Mouse (Mus musculus) WW6 (cell line): Measurements from ENCODE around the gene Wdr92.
A peak's percentile ranks its signal among the peaks of the same experiment; 100 is the strongest.

ENCODE experiments used
- DNase-seq: peaks from one replicate; pipeline ENCODE4 v3.0.0-alpha.2; 2013; ENCODE audit warnings: low read depth, low spot score

Wdr92 gene

DNA sequence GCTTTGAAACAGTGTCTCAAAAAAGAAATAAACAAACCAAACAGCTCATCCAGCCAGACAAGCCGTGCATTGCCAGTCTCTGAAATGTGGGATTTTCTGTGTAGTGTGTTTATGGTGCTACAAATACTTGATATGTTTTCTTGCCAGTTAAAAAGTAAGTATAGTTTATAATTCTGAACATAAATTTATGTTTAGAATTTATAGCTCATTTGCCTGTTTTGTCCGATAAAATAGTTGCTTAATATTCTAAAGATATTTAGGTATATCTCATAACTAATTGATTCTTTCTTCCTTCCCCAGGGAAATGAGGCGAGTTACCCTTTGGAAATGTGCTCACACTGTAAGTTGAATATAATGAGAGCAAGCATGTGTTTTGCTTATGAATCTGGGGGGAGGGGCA, at the start of gene Wdr92:
Gene Wdr92 (plus strand): TSS at position 301 of the 400 bp plus-strand sequence.
- no peak for DNase-seq

DNA sequence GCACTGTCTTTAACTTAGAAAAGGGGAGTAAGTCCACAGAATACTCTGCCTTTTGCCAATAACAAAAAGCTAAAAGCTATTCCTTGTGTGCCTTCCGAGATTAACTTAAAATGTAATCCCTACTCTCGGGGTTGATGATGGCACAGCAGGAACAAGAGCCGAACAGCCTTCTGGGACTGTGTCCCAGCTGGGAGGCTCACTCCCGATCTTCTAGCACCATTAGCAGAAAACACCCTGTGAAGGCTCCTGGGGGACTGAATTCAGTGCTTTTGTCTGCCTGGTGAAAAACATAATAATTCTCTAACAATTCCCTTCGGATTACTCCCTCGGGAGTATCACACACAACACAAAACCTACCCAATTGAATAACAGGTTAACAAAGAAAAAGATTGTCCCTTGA, 46.3 kb upstream of the Wdr92 start:
- no peak for DNase-seq

DNA sequence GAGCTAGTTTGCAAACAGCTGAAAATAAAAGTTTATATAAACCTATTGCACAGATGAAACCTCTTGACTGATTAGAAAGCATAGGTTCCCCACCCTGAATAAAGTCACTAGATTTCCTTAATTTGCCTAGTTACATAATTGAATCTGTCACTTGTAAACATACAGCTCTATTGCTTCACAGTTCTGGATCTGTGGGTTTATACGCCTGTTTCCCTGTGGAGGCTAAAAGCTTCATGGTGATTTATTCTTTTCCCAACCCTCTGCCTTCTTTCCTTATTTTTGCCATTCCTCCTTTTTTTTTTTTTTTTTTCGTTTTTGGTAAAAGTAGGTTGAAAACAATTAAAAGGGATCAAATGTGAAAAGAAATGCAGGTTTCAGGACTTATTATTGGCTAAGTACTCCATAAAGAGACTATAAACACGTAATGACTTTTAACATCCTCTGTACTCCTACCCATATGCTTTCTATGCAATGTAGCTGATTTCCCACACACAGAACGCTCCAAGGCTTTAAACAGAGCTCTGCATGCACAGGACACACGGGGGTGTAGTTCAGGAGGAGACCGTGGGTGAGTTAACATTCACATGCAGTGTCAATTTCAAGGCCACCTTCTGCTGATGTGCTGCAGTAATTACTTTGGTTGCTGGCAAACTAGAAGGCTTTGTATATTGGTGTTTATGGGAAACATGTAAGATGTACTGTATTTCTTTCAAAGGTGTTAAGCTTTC, 43.4 kb upstream of the Wdr92 start:
- DNase-seq = no peak

DNA sequence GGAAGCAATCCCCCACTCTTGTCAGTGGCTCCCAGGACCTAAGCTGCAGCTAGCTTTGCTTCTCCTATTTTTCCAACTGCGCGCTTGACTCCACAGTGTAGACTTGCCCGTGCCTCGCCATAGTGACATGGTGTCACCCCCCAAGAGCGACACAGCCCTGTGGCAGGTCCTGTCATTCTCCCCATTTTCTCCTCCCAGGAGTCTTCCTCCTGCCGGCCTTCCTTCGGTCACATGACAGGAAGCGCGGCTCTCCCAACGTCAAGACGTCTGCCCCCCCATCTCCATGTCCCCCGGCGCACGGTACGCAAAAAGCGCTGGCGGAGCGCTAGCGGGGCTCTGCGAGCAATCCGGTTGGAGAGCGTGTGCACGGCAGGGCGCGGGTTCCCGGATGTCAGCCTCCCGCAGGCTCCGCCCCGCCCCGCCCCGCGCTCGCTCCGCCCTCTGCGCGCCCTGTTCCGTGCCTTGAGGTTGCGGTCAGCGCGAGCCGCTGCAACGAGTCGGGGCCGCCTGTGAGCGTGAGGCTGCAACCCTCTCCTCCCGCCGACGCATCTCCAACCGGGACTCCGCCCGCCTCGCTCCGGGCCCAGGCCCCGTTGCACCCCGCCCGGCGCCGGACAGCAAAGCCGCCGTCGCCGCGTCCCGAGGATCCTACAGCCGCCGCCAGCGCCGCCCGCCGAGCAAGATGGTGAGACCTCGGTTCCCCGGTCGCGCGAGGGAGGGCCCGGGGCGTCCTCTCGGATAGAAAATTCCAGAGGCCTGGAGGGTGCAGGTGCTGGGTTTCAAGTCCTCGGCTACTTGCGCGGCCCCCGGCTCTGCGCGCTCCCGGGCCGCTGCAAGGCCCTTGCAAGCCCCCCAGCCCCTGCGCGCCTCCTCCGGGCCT, 22.8 kb upstream of the Wdr92 start, which contains the start of gene Ppp3r1:
Gene Ppp3r1 (plus strand): TSS at position 406 of the 880 bp plus-strand sequence.
- peak; percentile 93 for DNase-seq

DNA sequence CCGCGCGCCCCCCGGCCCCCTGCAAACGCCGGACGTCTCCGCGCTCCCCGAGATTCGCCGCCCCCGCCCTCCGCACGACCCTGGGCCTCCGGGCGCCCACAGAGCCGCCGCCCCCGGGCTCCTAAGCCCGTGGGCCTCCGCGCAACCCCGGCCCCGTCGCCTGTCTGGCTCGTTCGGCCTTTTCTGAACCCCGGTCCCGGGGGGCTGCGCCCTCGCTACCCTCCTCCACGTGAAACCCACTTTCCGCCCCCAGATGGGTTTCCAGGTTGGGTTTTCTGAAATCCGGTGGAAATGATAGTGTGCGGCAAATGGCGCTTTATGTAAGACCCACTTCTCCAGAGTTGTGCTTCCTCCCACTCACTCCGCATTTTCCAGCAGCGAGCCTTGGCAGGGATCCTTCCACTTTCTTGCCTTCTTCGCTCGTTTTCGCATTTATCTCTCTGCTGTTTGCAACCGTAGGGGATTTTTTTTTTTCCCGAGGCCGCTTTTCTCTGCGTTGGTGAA, 22.1 kb upstream of the Wdr92 start:
- DNase-seq = no peak

DNA sequence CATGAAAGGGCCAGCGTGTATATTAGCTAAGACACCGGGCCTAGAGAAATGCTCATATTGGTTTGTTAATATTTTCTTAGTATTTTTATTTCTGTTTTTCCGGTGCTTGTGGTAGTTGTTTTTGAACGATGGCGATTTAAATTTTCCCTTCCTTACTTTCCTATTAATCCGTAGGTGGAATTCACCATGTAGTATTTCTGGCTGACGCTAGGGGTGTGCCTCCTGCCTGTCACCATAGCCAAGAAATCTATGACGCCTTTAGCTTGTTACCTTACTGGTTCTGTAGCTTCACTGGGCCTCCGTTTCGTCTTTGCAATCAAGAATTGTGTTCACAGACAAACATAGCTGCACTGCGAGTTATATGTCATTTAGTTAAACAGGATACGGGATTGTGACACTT, 21.7 kb upstream of the Wdr92 start:
- DNase-seq = peak; percentile 26

DNA sequence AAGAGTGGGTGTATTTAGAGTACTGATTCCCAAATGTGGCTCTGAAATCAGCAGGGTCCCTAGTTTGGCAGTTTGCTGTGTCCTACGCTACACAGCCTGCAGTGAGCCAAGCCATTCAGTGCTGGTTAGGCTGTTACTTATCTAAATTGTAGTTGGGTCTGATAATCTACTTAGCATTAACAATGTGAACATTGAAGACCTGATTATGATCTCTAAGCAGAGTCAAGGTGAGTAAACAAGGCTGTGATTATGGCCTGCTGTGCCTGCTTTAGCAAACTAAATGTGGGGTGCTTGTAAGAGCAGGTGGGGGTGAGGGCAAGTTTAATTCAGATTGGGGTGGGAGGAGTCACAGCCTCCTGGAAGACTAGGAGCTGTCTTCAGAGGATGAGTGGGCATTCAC, 18.0 kb upstream of the Wdr92 start:
- no peak for DNase-seq

DNA sequence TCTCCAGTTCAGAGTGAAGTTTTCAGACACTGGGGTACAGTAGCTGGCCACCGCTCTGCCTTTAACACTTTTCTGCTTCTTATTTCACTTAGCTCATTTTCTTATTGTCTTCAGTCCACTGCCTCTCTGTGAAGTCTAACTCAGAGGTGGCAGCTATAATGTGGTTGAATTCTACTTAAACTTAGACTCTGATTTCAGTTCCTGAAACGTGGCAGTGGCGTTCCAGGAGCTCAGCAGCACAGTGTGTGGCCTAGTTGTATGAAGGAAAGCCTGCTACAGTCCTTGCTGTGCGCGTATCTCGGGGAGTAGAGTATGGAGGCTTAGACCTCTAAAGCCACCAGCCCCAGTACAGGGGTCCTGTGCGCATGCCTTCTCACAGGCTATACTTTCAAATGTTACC, 15.3 kb upstream of the Wdr92 start:
- DNase-seq = no peak

DNA sequence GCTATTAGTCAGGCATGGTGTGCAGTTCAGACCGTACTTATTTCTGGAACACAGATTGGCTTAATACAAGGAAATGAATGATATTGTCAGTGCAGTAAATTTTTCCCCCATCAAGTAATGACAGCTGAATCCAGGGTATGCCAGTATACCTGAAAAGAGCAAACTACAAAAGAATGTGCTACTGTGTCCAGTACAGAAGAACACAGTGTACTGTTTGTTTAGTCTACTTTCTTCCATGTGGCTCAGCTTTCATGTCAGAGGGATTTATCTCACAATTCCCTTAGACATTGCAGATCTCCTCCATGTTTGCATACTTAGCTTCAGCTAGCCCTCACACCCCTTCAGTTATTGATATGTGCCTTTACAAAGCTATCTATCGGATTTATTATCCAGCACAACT, 12.6 kb upstream of the Wdr92 start:
- no peak for DNase-seq

DNA sequence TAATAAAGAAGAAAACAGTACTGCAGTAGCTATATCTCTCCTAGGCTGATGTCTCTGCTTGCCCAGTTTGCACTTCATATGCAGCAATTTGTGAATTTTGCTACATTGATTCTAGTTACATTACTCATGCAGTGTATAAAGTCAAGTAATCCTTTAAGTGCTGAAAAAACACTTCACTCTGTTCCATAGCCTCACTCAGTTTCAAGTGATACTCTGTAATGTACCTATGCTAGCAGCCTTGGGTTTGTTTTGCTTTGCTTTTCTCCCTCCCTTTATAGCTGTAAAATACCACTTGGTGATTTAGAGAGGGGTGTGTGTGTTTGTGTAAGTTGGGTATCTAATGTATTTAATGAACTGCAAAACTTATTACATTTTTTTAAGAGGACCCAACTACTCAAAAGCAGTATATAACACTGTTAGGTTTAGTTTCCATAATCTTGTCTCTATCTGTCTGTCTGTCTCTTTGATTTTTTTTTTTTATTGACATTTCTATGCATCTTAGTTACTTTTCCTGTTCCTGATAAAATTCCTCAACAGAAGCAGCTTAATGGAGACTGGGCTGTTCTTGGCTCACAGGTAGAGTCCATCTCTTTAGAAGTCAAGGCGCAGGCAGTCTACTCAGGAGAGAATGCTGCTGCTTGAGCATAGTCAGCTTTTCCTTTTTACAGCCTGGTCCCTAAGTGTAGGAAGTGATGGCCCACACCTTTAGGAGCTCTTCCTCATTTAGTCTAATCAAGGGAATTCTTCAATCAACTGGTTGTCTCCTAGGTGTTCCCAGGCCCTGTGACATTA, 10.8 kb upstream of the Wdr92 start:
- DNase-seq = no peak

DNA sequence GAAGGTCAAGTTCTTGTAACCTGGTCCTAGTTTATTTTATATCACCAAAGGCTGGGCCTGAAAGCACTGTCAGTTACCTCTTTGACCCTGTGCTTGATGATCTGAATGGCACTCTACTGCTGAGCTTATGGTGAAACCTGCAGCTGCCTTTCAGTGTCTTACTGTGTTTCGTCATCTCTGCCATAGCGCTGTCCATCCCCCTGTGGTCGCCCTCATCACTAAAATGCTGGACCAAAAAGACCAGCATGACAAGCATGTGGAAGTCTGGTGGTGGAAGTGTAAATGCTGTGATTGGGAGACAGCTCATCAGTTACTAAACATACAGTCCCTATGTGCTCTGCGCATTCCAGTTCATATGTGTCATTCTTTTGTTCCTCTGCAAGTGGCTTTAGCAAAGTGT, 9.6 kb upstream of the Wdr92 start:
- no peak for DNase-seq

DNA sequence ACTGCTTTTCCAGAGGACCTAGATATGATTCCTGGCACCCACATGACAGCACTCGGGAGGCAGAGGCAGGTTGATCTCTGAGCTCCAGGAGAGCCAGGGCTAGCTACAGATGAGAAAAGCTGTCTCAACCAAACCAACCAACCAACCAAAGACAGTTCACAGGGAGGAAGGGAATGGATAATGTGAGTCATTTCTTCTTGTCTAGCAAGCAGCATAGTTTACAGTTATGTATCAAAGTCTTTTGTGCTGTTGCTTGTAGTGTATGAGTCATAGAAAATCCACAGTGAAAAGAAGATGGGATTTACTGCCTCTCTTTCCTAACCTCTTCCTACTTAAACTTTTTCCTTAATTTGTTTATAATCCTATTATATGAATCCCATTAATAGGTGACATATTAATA, 5.3 kb upstream of the Wdr92 start:
- no peak for DNase-seq

DNA sequence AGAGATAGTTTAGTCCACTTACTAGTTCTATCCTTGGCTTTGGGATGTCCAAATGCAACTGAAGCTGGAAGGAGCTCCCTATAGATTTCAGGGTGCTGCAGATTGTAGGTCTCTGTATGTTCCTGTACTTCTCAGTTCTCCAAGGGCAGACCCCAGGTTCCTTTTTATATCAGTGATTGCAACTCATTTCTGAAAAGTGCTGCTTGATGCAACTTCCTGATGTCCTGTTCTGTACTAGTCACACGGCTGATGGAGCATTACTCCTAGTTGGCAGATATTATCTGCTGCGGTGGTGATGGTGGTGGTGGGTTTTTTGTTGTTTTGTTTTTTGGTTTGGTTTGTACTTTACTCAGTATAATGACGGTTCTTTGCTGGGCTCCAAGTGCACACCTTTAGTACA, 1.2 kb upstream of the Wdr92 start:
- no peak for DNase-seq

DNA sequence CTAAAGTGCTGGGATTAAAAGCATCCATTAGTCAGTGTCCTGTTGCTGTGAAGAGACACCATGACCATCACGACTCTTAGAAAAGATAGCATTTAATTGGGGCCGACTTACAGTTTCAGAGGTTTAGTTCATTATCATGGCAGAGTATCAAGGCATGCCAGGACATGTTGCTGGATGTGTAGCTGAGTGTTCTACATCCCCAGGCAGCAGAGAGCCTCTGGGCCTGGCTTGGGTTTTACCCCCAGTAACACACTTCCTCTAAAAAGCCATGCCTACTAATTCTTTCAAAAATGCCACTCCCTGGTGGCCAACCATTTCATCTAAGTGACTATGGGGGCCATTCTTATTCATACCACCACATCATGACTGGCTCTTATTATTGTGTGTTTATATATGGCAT, 1.3 kb downstream of the Wdr92 start:
- DNase-seq = no peak

DNA sequence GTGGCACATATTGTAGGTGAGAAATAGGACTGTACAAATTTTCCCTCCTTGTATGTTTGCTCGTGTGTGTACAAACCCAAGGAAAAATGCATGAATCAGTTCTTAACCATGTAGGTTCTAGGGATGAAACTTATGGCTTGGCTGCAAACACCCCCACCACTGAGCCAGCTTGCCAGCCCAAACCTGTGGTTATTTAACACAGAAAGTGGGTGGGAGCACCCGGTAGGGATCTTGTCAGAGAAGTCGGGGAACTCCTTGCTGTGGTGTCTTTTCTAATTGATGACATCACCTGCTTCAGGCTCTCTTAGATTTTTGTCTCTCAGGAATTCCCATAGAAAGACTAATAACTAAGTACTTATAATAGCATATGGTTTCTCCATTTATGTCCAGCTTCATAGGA, 5.7 kb downstream of the Wdr92 start:
- no peak for DNase-seq

DNA sequence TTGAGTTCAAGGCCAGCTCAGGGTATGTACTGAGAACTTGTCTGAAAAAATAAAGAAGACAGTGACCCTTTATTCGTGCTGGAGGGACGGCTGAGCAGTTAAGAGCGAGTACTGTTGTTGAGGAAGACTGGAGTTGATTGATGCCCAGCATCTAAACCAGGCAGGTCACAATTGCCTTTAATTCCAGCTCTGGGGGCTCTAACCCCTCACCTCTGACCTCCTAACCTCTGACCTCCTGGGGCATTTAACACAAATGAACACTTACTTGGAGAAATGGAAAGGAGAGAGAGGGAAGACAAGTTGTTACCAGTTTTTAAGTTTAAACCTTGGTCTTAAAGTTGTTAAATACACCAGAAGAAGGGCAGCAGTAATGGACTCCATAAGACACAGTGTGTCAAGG, 6.9 kb downstream of the Wdr92 start:
- DNase-seq = no peak

DNA sequence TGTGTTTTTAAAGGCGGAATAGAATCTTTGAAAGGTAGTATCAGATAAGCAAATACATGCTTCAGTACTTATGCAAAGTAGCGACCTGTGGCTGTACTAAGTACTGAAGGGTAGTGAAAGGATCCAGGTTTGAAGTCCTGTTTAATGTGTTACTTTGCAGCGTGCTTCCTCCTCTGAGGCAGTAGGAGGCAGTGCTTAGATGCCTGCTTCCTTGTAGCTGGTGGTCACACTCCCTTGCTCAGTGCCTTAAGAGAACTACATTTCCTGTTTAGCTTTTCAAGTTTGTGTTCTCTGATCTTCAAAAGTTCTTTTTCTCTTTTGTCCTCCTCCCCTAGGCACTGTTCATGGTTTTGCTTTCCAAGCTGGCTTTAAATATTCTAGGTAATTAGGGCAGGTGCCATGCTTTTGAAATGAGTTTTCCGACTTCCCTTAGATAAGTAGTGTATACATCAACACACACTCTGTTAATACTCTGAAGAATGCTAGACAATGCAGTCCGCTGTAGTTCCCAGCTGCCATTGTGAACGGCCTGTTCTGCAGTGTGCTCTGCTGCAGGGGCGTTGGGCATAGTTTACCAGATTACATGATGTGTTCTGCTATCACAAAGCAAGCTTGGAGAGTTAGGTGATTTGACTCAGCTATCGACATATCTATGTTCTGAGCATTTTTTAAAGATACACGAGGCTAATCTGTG, 10.4 kb downstream of the Wdr92 start:
- DNase-seq = peak; percentile 26

DNA sequence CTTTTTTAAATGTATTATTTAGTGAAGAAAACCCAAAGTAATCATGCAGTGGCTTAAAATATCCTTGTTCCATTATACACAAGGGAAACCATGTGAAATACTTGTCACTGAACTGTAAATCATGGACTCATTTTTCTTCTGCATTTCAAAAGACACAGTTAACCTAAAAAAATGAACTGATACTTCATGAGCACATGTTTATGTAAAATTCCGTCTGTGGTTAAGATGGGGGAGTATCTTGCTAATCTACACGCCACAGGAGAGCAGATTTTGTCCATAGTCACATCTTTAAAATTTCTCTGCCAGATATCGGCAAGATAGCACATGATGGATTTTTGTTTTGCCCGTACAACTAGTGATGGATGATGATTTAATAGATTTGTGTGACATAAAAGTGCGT, 17.3 kb downstream of the Wdr92 start:
- DNase-seq = no peak

DNA sequence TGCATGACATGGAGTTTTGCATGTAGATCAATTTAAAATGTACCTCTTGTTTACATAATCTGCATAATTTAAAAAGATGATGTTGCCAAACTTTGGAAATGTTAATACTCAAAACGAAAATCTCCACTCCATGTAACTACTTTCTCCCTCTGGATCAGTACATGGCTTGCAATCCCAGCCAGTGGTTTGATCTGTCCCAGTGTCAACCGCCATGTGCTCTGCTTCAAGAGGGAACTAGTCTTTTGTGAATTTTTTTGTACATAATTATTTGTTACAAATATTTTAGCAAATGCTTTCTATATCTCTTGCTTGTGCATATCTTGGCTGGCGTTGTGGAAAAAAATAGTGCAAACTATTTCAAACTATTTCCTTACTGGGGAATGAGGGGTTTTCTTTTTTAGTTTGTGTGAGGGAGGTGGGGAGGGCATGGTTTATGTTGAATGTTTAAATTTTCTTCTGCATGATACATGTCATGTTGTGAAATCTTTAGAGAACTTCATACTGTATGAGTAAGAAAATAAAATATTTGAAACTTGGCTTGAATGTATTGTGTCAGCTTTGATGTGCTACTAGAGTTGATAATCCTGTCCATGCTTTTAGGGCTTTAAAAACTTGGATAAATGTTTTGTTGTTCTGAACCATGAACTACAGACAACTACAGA, 18.1 kb downstream of the Wdr92 start:
- DNase-seq = no peak

DNA sequence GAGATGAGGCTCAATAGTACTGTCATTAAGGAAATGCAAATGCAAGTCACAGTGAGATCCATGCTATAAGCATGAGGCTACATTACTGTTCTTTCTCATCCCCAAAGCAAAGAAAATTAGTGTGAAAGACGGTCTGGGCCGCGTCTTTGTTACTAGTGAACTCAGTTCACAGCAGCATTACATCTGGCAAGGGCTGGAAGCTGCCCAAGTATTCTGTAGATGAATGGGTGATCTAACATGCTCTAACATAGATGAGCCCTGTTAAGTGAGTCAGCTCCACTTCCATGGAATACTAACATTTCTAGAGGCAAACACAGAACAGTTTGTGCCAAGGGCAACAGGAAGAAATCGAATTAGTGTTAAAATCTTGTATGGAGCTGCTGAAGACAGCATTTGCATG, 19.0 kb downstream of the Wdr92 start:
- DNase-seq = no peak

DNA sequence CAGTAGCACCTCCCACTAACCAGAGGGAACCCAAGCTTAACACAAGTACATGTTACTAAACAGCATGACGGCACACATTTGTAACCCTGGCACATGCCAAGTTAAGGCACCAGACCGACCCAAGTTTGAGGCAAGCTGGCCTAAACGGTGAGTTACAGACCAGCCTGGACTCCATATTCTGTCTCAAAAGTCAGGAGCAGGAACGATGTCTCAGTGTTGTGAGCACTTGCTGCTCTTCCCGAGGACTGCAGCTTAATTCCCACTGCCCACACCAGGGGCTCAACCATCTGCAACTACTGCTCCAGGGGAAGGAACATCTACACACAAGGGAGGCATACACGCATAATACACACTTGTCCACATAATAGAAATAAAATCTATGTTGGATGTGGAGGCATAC, 20.6 kb downstream of the Wdr92 start:
- no peak for DNase-seq
